Mouse (Mus musculus): ENCODE results near the gene Aldh3b1.

Gene Aldh3b1

GRCm38 (mm10) chr19:3875045-3875444 is 54.6 kb downstream of the Aldh3b1 start:
- DNase-seq (ENCODE audit: low read depth): no peak

DNA sequence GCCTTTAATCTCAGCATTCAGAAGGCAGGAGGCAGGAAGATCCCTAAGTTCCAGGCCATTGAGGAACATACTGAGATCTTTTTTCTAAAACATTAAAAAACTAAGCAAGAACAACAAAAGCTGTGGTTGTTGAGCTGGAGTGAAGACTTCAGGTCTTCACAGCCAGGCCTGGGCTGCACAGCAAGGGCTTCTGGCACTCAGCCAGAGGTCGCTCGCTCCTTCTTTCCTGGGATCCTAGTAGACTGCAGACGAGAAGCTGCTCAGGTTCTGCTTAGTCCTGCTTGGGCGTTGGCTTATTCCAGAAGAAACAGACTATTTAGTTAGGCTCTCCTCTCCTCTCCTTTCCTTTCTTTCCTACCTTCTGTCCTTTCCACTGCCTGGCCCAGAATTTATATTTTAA is 57.2 kb downstream of the Aldh3b1 start:
- no peak for DNase-seq (ENCODE audit: low read depth)

DNA sequence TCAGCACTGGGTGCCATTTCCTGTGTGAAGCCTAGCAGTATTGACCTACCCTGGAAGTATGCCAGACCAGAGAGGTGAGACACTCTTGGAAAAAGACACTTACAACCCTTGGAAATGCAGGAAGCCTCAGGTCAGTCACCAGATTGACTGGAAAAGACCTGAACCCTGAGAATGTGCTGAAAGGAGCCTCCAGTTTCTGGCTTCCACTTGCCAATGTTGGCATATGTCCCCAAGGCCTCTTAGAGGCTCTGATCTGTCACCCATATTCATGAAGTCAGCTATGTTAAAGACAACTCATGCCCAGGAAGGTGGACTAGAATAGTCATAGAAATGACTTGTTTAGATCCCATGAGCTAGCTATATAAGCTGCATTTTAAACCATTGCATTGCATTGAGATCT is 58.1 kb downstream of the Aldh3b1 start:
- DNase-seq (ENCODE audit: low read depth): no peak

DNA sequence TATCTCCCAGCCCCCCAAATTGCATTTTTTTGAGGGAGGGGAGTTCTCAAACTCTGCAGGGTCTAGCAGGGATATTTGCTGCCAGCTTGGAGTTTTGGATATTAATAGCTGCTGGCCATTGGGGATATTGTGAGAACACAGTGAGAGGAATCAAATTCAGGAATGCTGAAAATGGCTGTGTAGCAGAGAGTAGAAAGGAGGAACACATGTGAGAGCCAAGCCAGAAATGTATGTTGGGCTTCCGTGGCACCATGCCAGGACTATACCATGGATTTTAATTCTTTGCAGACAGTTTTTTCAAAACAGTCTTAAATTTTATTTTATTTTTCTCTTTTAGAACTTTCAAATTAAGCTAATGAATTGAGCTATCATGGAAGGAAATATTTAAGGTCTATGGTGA is 61.3 kb downstream of the Aldh3b1 start:
- no peak for DNase-seq (ENCODE audit: low read depth)

DNA sequence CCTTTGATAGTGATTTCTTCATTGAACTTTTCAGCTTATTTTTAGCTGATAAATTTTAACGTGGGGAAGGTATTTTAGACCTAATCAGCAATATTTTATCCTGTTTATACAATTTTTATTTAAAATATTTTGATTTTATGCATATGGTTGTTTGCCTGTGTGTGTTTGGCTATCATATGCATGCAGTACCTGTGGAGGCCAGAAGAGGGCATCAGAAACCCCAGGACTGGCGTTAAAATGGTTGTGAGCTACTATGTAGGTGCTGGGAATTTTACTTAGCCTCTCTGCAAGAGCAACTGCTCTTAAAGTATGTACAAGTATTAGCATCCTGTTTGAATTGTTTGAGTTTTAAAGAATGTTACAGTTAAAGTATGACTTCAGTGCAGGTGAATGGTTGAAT is 64.6 kb downstream of the Aldh3b1 start:
- DNase-seq (ENCODE audit: low read depth): peak; percentile 45

Measured in naive thymus-derived CD4-positive, alpha-beta T cell, adult 2 months (primary cell).